Mouse (Mus musculus) kidney, embryonic 16.5 days (tissue): Measurements from ENCODE around the gene Stk38. TPM values are rescaled to one million over a fixed set of nuclear protein-coding genes. Genes with fewer than 3 reads are reported as not detected.

Experiments
- ATAC-seq: fragments of 200-750 bp; cut with Nextera tagmentation; 2 replicates; pipeline ENCODE4 v1.8.0; 2017; ENCODE audit warnings: moderate TSS enrichment; ENCODE audit not compliant: low FRiP score, low TSS enrichment
- H3K27ac ChIP-seq: fragments of 300-500 bp; sonication (generic); 2 replicates; pipeline ENCODE4 v1.5.1; 2014; ENCODE audit warnings: low read length
- H3K27me3 ChIP-seq: fragments of 300-500 bp; sonication (generic); 2 replicates; pipeline ENCODE4 v1.6.1; 2014; ENCODE audit warnings: low read length, control low read depth, mixed read lengths; ENCODE audit not compliant: insufficient read depth
- H3K36me3 ChIP-seq: fragments of 300-500 bp; sonication (generic); 2 replicates; pipeline ENCODE4 v1.6.1; 2014; ENCODE audit warnings: low read length, control low read depth, mixed read lengths; ENCODE audit not compliant: insufficient read depth
- H3K4me1 ChIP-seq: fragments of 300-500 bp; sonication (generic); 2 replicates; pipeline ENCODE4 v1.6.1; 2014; ENCODE audit warnings: low read length, control low read depth, mixed read lengths; ENCODE audit not compliant: insufficient read depth
- H3K4me2 ChIP-seq: fragments of 300-500 bp; sonication (generic); replicated peaks from 2 replicates; pipeline ENCODE4 v1.6.1; 2014; ENCODE audit warnings: low read depth, low read length
- H3K4me3 ChIP-seq: fragments of 300-500 bp; sonication (generic); 2 replicates; pipeline ENCODE4 v1.5.1; 2014; ENCODE audit warnings: mild to moderate bottlenecking, low read length
- H3K9ac ChIP-seq: fragments of 300-500 bp; sonication (generic); replicated peaks from 2 replicates; pipeline ENCODE4 v1.6.1; 2014; ENCODE audit warnings: low read length
- H3K9me3 ChIP-seq: fragments of 300-500 bp; sonication (generic); 2 replicates; pipeline ENCODE4 v1.6.1; 2016; ENCODE audit warnings: low read length, control low read depth
- WGBS: fragments of 180-500 bp; shearing (Covaris S2); extraction: QIAGEN DNeasy Blood & Tissue Kit; methylation state at CpG from one replicate; pipeline ENCODE4 v1.1.7; 2014; 5-methylcytosine and 5-hydroxymethylcytosine counted together
- polyA plus RNA-seq: library from polyadenylated mRNA; unstranded; fragments of >200 nt; fragmentation: Nextera tagmentation; extraction: Ambion mirVana; gene quantifications from 2 replicates; pipeline ENCODE4 v1.2.1, GENCODE M21; 2015

The Stk38 gene
- polyA plus RNA-seq, 1 experiment from 2014 or later, result 106 TPM

DNA sequence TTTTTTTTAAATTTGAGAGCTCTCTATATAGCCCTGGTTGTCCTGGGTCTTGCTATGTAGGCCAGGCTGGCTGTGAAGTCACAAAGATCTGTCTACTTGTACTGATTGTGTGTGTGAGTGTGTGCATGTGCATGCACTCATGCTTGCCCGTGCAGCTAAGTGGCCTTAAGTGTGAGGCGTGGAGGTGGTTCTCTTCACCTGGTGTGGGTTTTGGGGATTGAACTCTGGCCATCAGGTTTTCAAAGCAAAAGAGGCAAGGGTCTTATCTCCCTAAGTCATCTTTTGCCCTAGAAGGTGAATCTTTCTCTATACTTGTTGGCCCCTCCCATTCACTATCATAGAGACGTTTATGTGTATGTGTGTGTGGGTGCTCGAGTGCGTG lies 41.7 kb upstream of the Stk38 start:
- H3K27me3 ChIP-seq, result no peaks in the 10 kb centered on the region
- H3K4me3 ChIP-seq, result no peak overlapping the region
- H3K36me3 ChIP-seq, result peaks cover 32% of the 10 kb centered on the region
- no peak overlapping the region for H3K4me2 ChIP-seq
- H3K9me3 ChIP-seq, result no peaks in the 10 kb centered on the region
- no peak overlapping the region for H3K9ac ChIP-seq
- H3K4me1 ChIP-seq, result peaks cover 20% of the 10 kb centered on the region
- ATAC-seq, result no peak
- WGBS, result 73% methylated on average over 5 of the region's 5 CpGs
- H3K27ac ChIP-seq, result no peak overlapping the region

DNA sequence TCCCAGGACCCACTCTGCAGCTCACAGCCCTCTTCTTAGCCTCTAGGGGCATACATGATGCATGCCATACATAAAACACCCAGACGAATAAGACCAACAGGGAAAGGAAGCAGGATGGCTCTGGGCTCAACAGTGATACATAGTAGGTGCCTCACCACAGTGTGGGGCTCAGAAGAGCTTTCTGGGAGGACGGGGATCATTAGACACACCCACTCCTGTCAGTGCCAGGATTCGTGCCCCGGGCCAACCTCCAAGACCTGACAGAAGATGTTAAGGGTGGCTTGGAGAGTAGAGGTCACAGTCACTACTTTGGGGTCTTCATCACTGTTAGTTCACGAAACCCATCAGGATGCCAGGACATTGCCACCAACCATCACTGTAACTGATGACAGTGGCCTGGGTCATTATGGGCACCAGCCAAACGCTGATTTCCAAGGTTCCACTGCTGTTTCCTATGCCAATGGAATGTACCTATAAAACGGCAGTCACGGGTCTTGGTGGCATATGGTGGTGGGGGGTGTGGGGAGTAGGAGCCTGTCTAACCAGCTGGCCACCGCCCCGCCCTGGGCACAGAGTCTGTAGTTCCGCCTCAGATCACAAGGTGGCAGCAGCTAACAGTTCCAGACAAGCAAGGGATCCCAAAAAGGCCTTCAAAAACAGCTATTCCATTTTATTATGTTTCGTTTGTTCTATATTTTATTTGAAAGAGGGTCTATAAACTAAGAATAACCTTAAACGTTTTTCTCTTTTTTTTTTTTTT lies 41.1 kb upstream of the Stk38 start:
- Histone ChIP-seq H3K4me1 (peaks cover 15% of the 10 kb centered on the region), H3K9ac (no peak overlapping the region), H3K4me3 (no peak overlapping the region), H3K4me2 (no peak overlapping the region), H3K36me3 (peaks cover 38% of the 10 kb centered on the region), H3K27me3 (no peaks in the 10 kb centered on the region), H3K27ac (no peak overlapping the region), H3K9me3 (no peaks in the 10 kb centered on the region)
- peak; percentile 36; the same call in 1 of the 2 replicates for ATAC-seq
- 20% methylated on average over 13 of the region's 13 CpGs for WGBS

DNA sequence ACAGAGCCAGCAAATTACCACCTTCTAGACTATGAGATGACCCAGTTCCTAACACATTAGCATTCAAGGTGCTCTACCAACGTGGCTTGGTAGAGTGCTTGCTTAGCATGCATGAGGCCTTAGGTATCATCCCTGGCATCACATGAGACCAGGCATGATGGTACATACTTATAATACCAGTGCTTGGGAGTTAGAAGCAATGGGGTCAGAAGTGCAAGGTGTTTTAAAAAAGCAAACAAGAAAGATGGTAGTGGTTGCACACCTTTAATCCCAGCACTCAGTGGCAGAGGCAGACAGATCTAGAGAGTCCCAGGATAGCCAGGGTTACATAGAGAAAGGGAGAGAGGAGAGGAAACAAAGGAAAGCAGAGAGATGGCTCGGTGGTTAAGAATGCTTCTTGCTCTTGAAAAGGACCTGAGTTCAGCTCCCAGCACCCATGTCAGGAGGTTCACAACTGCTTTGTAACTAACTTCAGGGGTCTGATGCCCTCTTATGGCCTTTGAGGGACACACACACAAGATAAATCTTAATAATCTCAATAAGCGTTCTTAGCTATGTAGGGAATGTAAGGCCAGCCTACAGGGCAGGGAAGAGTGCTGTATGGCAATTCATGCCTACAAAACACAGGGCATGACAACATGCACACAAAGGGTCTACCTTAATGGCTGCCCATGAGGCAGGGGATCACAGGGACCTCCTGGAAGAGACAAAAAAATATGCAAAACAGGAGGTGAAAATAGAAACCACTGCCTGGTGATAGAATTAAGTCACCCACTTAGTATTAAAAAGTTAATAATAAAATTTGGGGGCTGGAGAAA lies 40.1 kb upstream of the Stk38 start:
- H3K36me3 ChIP-seq, result peaks cover 45% of the 10 kb centered on the region
- 0 out of 2 replicates have a peak overlapping the region, but pooled peaks have one; percentile 50 for H3K27ac ChIP-seq
- H3K27me3 ChIP-seq, result no peaks in the 10 kb centered on the region
- H3K9ac ChIP-seq, result no peak overlapping the region
- ATAC-seq, result no peak
- no peaks in the 10 kb centered on the region for H3K9me3 ChIP-seq
- WGBS, result 67% methylated on average over 3 of the region's 3 CpGs
- H3K4me2 ChIP-seq, result no peak overlapping the region
- H3K4me3 ChIP-seq, result no peak overlapping the region
- peaks cover 10% of the 10 kb centered on the region for H3K4me1 ChIP-seq

DNA sequence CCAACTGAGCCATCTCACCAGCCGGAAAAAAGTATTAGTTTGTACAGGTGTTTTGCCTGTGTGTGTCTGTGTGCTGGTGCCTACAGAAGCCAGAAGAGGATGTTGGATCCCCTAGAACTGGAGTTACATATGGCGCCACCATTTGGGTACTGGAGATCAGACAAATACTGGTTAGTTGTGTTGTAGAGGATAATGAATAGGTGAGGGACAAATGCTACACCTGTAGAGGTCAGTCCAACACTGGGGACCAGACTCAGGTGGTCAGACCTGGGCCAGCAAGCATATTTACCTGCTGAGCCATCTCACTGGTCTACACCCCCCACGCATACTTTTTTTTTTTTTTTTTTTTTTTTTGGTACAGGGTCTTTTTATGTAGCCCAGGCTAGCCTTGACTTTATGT lies 39.1 kb upstream of the Stk38 start:
- Histone ChIP-seq H3K9ac (no peak overlapping the region), H3K27me3 (no peaks in the 10 kb centered on the region), H3K9me3 (no peaks in the 10 kb centered on the region), H3K4me1 (peaks cover 10% of the 10 kb centered on the region), H3K4me2 (no peak overlapping the region), H3K4me3 (no peak overlapping the region), H3K36me3 (peaks cover 45% of the 10 kb centered on the region), H3K27ac (peak overlapping the region; percentile 8; the same call in 1 of the 2 replicates)
- WGBS, result 82% methylated on average over 3 of the region's 3 CpGs
- no peak for ATAC-seq

DNA sequence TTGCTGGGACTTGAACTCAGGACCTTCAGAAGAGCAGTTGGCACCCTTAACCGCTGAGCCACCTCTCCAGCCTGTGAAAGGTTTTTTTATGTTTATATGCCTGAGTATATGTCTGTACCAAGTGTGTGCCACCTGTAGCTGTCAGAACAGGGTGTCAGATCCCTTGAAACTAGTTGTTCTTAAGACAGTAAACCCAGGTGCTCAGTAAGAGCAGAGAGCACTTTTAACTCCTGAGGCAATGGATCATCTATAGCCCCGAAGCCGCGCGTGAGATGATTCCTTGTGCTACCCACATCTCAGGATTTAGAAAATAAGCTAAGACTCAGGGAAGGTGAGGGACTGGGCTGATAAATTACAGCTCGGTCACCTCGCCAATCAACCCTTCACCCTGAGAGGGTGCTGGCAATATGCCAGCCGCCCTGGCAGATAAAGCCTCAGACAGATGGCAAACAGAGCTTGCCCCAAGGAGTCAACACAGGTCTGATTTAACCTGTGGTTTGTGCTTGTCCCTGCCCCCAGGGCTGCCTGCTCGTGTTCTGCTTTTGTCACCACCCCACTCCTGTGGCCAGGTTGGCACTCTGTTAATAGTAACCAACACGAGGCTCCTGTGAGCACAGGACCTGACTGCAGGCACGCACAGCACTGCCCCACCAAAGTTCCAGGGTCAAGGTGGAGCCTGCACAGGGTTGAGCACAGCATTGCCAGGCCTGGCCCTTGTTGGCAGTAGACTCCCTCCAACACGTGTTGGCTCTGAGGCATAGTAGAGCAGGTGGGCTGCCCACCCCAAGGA lies 38.1 kb upstream of the Stk38 start:
- 58% methylated on average over 12 of the region's 12 CpGs for WGBS

DNA sequence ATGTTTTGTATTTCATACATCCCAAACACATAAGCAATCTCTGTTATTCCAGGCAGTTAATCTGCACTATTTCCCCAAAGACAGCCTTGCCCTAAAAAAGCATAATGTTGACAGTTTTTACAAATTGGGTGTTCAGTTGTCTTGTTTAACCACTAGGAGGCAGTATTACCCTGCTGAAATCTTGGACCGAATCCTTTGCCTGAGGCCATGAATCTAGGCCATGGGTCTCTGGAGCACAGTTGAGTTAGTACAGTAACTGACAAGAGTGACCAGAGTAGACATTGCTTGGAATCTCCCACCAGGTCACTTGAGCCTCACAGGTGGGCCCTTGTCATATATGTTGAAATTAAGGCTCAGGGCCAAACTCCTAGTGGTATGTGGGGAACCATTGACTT lies 37.1 kb upstream of the Stk38 start:
- Histone ChIP-seq H3K27me3 (no peaks in the 10 kb centered on the region), H3K9me3 (no peaks in the 10 kb centered on the region), H3K9ac (no peak overlapping the region), H3K4me1 (peaks cover 3% of the 10 kb centered on the region; the same call in 1 of the 2 replicates), H3K36me3 (peaks cover 56% of the 10 kb centered on the region), H3K27ac (no peak overlapping the region), H3K4me3 (no peak overlapping the region), H3K4me2 (no peak overlapping the region)
- ATAC-seq, result no peak
- WGBS, result 63% methylated on average over 1 of the region's 1 CpGs

More for the DNA sequence above, 38.1 kb upstream of the Stk38 start:
- Histone ChIP-seq H3K4me1 (peaks cover 6% of the 10 kb centered on the region; the same call in 1 of the 2 replicates), H3K4me3 (no peak overlapping the region), H3K27me3 (no peaks in the 10 kb centered on the region), H3K27ac (peak overlapping the region; percentile 21; the same call in 1 of the 2 replicates), H3K9me3 (no peaks in the 10 kb centered on the region), H3K36me3 (peaks cover 46% of the 10 kb centered on the region), H3K4me2 (no peak overlapping the region), H3K9ac (no peak overlapping the region)
- peak; percentile 80 for ATAC-seq

DNA sequence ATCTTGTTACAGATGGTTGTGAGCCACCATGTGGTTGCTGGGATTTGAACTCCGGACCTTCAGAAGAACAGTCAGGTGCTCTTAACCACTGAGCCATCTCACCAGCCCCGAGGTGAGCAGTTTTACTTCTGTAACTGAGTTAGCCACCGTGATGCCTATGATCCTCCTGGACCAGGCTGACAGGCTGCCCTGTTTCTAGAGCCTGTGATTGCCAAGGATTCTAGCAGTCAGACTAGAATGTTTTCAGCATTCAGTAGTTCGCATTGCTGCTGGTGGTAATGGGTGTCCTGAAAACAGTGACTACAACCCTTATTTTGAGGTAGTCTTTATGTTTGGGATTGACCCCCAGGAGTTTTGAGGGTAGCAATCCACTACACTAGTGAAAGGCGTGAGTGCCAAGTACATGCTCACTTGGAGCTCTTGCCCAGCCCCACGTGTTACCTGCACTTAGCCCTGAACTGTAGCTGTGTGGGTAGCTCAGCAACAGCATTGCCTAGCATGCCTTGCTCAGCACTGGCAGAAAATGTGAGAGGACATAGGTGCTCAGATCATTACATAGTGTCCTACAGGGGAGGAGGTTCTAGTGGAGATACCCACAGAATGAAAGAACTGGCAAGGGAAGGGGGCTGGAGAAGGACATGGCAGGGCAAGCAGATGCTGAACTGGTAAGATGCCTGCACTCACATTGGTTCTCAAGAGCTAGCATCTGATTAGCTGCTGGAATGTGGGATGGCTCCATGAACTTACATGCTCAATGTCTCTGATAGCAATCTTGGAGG lies 36.5 kb upstream of the Stk38 start:
- H3K4me1 ChIP-seq, result peaks cover 7% of the 10 kb centered on the region
- 0 out of 2 replicates have a peak overlapping the region, but pooled peaks have one; percentile 3 for H3K27ac ChIP-seq
- no peak for ATAC-seq
- no peak overlapping the region for H3K9ac ChIP-seq
- peaks cover 61% of the 10 kb centered on the region for H3K36me3 ChIP-seq
- no peaks in the 10 kb centered on the region for H3K27me3 ChIP-seq
- no peak overlapping the region for H3K4me2 ChIP-seq
- H3K9me3 ChIP-seq, result no peaks in the 10 kb centered on the region
- 87% methylated on average over 6 of the region's 6 CpGs for WGBS
- no peak overlapping the region for H3K4me3 ChIP-seq

DNA sequence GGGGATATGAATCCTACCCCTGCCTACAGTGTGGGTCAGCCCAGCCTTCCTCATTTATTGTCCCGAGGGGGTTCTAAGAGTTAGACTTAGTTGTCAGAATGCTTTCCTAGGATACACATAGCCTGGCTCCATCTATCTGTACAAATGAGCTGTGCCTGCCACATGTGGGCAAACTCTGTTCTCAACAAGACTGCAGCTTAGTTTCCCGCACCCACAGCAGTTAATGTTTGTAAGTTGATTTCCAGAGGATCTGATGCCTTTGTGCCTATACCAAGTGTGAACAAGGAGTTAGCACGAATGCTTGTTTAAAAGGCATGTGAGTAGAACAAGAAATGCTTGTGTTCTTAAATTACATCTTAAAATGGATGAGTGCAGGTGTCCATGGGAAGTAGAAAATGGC lies 35.8 kb upstream of the Stk38 start:
- no peak overlapping the region for H3K4me2 ChIP-seq
- H3K36me3 ChIP-seq, result peaks cover 67% of the 10 kb centered on the region
- no peak overlapping the region for H3K27ac ChIP-seq
- H3K4me1 ChIP-seq, result peaks cover 7% of the 10 kb centered on the region; the same call in 1 of the 2 replicates
- no peak for ATAC-seq
- no peaks in the 10 kb centered on the region for H3K27me3 ChIP-seq
- no peaks in the 10 kb centered on the region for H3K9me3 ChIP-seq
- 85% methylated on average over 3 of the region's 3 CpGs for WGBS
- no peak overlapping the region for H3K9ac ChIP-seq
- no peak overlapping the region for H3K4me3 ChIP-seq

DNA sequence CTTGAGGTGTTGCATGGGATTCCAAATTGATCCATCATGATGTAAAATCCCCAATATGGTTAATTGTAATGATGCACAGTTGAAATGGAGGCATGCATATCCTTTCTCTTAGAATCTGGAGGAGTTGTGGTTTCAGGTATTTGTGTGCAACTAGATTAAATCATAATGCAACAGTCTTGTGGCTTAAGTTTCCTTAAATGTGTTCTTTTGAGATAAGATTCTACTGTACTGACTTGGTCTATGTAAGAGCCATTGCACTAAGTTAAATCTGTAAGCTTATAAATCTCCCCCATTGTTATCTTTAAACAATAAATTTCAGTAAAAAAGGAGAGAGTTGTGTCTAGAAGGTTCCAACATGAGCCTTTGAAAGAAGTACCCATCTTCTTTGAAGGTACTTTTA lies 34.8 kb upstream of the Stk38 start:
- H3K27ac ChIP-seq, result no peak overlapping the region
- H3K36me3 ChIP-seq, result peaks cover 70% of the 10 kb centered on the region
- no peak overlapping the region for H3K9ac ChIP-seq
- no peak overlapping the region for H3K4me2 ChIP-seq
- no peak overlapping the region for H3K4me3 ChIP-seq
- peaks cover 7% of the 10 kb centered on the region; the same call in 1 of the 2 replicates for H3K4me1 ChIP-seq
- no peak for ATAC-seq
- no peaks in the 10 kb centered on the region for H3K9me3 ChIP-seq
- no peaks in the 10 kb centered on the region for H3K27me3 ChIP-seq
